Comparison of ENCODE assay signal across 7 mouse cellular contexts in the genomic region with DNA sequence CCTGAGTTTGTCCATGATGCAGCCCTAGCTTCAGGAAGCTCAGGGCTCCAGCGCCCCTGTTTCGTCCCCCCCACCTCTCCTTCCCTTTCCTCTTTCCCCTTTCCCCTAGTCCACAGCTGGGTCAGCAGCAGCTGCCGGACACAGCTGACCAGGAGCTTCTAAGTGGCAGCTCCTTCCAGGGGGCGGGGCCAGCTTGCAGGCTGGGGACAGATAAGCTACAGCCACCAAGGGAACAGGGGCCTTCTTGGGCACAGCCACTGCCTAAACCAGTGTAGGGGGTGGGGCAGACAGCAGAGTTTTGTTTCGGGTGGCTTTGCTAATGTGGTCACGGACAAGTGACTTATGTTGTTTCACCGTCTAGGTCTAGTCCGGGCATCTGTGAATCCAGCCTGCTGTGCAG. TPM values are rescaled to one million over a fixed set of nuclear protein-coding genes. Genes with fewer than 3 reads are reported as not detected.
A peak's percentile ranks its signal among the peaks of the same experiment; 100 is the strongest.
DNase-seq lines count a peak whose midpoint lies in the region; ATAC-seq and TF ChIP-seq lines count a peak whose summit lies in the region.

A gene (minus strand): TSS at position 90 of the 400 bp plus-strand sequence.

- peaks cover 12% of the 10 kb centered on the region for H3K27me3 ChIP-seq in kidney, embryonic 14.5 days (ENCODE audit: control insufficient read depth, insufficient read depth, low read length)

- peak within 1 kb of the TSS; percentile 51 for H3K27ac ChIP-seq in cortical plate, adult 2 months (ENCODE audit: insufficient read depth, low read length)
- H3K27ac ChIP-seq in kidney, embryonic 14.5 days (ENCODE audit: low read depth, low read length) = no peak within 1 kb of the TSS

- H3K4me2 ChIP-seq in kidney, embryonic 14.5 days (replicated peaks; ENCODE audit: low read depth, low read length) = peak within 1 kb of the TSS; percentile 82

- peak; percentile 55 for ATAC-seq in kidney, embryonic 14.5 days (ENCODE audit: low FRiP score, low TSS enrichment)

- H3K9me3 ChIP-seq in kidney, embryonic 14.5 days (ENCODE audit: control insufficient read depth, low read length) = no peaks in the 10 kb centered on the region

- no peaks in the 10 kb centered on the region for H3K36me3 ChIP-seq in kidney, embryonic 14.5 days (ENCODE audit: control insufficient read depth, insufficient read depth, low read length)

- TF ChIP-seq POLR2A in cortical plate, adult 2 months (IDR thresholded peaks at IDR 0.05; ENCODE audit: extremely low read depth, insufficient read depth, low read length) = no peak

- H3K4me1 ChIP-seq in cortical plate, adult 2 months (ENCODE audit: control insufficient read depth, insufficient read depth, low read length) = no peaks in the 10 kb centered on the region
- H3K4me1 ChIP-seq in kidney, embryonic 14.5 days (ENCODE audit: control insufficient read depth, insufficient read depth, low read length) = peaks cover 27% of the 10 kb centered on the region

- DNase-seq in MN1 (ENCODE audit: low spot score) = peak; percentile 18
- DNase-seq in heart, adult 18-20 months = peak; percentile 73 to 88
- DNase-seq in lung, postnatal 14 days = peak; percentile 31
- peak; percentile 81 to 89 for DNase-seq in spleen, postnatal 10 days (ENCODE audit: low spot score in 2 of 2)
- no peak for DNase-seq in layer of hippocampus, postnatal 25 days (ENCODE audit: extremely low spot score in 1 of 2, low spot score in 1 of 2)

- peak within 1 kb of the TSS; percentile 23 for H3K4me3 ChIP-seq in cortical plate, adult 2 months (ENCODE audit: insufficient read depth, low read length)
- H3K4me3 ChIP-seq in kidney, embryonic 14.5 days (ENCODE audit: low read length) = peak within 1 kb of the TSS; percentile 51

- no peak for TF ChIP-seq CTCF in cortical plate, adult 2 months (IDR thresholded peaks at IDR 0.05; ENCODE audit: extremely low read depth, insufficient read depth, low read length)

- 5% methylated on average over 8 of the region's 8 CpGs for WGBS in kidney, embryonic 14.5 days

- peak within 1 kb of the TSS; percentile 40; the same call in 1 of the 2 replicates for H3K9ac ChIP-seq in kidney, embryonic 14.5 days (ENCODE audit: low read depth, low read length)

RNA-seq across cellular contexts. Expression of the gene that starts here (rescaled TPM):
- polyA plus RNA-seq in cortical plate, adult 2 months (2012; rRNA removed) = 12.6 and 15.3 TPM in 2 replicates
- 1 to 10 TPM in 1 of 2 experiments, under 1 TPM in 1; 0.84 to 2.1 TPM for total RNA-seq in heart, adult 18-20 months (2021)
- polyA plus RNA-seq in kidney, embryonic 14.5 days (2014; fragmentation: Nextera tagmentation; extraction: Ambion mirVana) = 10.5 and 11.4 TPM in 2 replicates
- total RNA-seq in layer of hippocampus, postnatal 25 days (2021) = 1 to 10 TPM; 7.3 to 9.5 TPM

Comparison
In these comparisons a context has a peak if more than half of its experiments do, and no peak if none do; other contexts are left out.
1. DNase-seq: peak in MN1 (single experiment), heart, adult 18-20 months (2 of 2), lung, postnatal 14 days (single experiment) and spleen, postnatal 10 days (2 of 2); none in layer of hippocampus, postnatal 25 days (0 of 2).